Mouse (Mus musculus) layer of hippocampus, adult 2 months (tissue): ENCODE measurements around the gene Dst. TPM values are rescaled to one million over a fixed set of nuclear protein-coding genes. Genes with fewer than 3 reads are reported as not detected.

Experiments used
- DNase-seq, 2 experiments: peaks; one replicate each; pipeline ENCODE4 v3.0.0; 2022; ENCODE audit warnings: low spot score in 2 of 2
- H3K27ac ChIP-seq: fragments of 200-600 bp; 2 replicates; pipeline ENCODE4 v1.8.1; 2022
- H3K4me3 ChIP-seq: fragments of 200-600 bp; 2 replicates; pipeline ENCODE4 v1.8.1; 2022; ENCODE audit warnings: mild to moderate bottlenecking
- CTCF ChIP-seq: fragments of 200-600 bp; conservative IDR thresholded peaks from 2 replicates; pipeline ENCODE4 v1.8.1; 2022; ENCODE audit warnings: antibody characterized with exemption, mild to moderate bottlenecking, moderate library complexity
- total RNA-seq, 2 experiments: library from RNA; stranded (reverse); gene quantifications; 2 replicates each; pipeline ENCODE4 v1.2.3; 2021

The Dst gene
- total RNA-seq, 2 experiments from 2014 or later, result 206 to 207 TPM

DNA sequence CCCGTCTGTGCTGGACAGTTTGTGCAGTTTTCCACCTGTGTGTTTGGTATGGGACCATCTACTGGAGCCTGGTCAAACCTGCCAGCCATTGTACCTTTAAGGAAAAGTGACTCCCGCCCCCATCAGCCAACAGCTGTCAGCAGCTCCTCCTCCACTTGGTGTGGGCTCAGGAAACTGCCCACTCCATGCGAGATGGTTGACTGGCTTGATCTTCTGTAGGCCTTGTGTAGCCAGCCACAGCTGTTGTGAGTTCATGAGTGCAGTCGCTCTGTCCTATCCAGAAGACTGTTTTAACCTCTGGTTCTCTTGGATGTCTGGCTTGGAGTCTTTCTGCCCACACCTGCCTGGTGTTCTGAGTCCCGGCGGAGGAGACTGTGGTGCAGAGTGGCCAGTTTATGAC lies 117.9 kb downstream of the Dst start:
- no peak overlapping the region for H3K4me3 ChIP-seq
- TF ChIP-seq CTCF, result no peak
- peak overlapping the region; percentile 7; the same call in 1 of the 2 replicates for H3K27ac ChIP-seq
- DNase-seq, result no peak

DNA sequence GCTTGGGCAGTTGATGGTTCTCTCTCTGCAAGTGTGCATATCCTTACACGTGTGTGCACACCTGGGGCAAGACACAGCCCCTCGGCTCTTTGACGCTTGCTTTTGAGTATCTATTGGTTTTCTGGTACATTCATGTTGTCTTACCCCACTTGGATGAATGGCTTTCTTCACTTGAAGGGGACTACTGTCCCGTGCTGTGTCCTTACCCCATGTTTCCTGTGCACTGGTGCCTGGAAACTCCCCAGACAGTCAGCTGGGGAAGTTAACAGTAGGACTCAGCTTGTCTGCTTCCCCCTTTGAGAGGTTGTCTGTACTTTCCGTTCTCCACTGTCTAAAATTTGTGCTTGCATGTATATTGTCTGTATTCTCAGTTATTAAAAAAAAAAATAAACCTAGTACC lies 120.7 kb downstream of the Dst start:
- TF ChIP-seq CTCF, result no peak

DNA sequence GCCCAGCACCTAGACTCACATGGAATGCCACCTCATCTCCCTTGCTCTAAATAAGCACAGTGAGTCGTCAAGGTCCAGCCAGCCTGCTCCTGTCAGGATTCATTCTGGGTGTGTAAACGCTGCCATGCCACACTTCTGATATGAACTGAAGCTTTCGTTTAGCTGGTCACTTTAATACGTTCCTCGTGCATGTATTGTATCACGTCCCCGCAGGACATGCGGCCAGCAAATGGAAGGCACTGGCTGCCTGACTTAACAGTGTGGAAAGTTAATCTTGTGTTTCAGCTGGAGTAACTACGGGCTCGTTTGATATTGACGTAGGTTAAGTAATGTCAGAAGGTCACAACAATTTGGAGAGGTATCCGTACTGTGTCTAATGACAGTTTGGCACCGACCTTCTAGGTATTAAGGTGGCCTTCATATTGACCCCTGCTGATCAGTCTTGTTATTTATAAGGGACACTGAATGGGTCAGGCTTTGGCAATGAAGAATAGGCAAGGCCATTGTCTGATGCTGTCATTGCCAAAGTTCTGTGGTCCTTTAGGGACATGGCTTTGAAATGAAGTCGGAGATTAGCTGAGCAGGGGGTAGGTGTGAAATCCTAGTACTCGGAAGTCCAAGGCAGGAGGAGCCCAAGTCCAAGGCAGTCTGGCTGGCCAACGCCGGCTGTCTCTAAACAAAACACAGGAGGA lies 122.5 kb downstream of the Dst start:
- DNase-seq, result no peak
- no peak for TF ChIP-seq CTCF
- Histone ChIP-seq H3K27ac (no peak overlapping the region), H3K4me3 (no peak overlapping the region)

More for the DNA sequence above, 120.7 kb downstream of the Dst start:
- DNase-seq, result no peak
- Histone ChIP-seq H3K27ac (peak overlapping the region; percentile 43; the same call in 1 of the 2 replicates), H3K4me3 (no peak overlapping the region)

DNA sequence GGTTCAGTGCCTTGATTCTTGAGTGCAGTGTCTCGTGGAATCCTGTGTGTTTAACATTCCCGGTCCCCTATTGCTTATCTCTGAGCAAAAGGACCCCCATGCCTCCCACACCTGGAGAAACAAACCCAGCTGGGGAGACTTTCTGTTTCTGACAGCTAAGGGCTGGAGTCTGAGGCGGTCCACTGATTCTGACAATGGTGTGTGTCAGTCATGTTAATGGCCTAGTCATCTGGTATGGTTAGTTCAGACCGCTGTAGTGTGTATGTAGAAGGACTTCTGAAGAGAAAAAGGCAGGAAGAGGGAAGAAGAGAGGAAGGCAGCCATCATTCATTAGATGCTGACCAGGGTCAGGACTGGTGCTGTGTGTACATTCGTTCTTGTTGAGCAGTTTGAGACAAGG lies 125.0 kb downstream of the Dst start:
- Histone ChIP-seq H3K4me3 (no peak overlapping the region), H3K27ac (no peak overlapping the region)
- no peak for TF ChIP-seq CTCF
- no peak for DNase-seq

DNA sequence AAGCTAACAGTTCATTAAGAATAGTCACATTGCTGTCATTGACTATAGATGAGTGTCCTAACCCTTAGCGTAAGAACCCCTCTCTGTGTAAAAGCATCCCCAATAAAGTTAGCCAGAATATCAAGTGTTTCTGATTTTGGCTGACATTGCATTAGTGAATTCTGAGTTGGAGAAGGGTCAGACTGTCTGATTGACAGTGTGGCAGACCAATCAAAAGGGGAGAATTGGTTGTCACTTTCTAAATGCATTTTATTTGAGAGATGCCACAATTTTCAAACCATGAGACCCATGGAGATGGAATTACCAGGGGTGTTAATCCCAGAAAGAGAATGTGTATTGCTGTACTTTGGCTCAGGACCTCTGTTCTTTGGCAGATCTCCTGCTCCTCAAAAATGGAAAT lies 125.5 kb downstream of the Dst start:
- no peak overlapping the region for H3K4me3 ChIP-seq
- no peak for DNase-seq
- no peak for TF ChIP-seq CTCF
- H3K27ac ChIP-seq, result no peak overlapping the region

DNA sequence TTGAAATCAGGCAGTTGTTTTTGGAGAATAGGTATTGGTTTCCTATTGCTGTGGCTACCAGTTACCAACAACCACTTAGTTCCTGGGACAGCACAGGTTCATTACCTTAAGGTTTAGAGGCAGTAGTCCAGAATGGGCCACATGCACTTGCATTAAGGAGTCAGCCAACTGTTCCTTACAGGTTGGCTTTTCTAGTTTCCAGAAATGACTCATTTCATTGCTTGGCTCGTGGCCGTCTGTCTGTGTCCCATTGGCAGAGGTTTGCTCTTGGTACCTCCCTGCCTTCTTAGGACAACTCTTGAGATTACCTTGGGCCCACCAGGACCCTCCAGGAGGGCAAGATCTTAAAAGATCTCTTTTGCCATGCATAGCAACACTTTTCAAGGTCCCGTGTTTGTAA lies 125.9 kb downstream of the Dst start:
- Histone ChIP-seq H3K27ac (no peak overlapping the region), H3K4me3 (no peak overlapping the region)
- TF ChIP-seq CTCF, result no peak
- DNase-seq, result no peak

DNA sequence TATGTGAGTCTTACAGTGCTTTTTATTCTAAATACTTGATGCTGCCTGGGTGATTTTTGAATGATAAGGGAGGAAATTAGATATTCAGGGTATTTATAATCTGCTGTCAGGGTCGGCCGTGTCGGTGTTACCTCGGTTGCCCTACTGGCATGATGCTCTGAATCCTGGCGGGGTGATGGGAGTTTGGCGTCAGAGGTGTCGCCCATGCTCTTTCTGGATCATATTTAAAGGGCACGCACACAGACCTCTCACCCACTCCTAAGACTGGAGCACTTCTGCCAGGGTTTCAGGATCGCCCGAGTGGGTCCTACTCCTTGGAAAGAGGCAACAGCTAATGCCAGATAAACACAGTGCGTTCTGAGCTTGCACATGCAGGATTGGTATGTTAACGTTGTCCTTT lies 128.1 kb downstream of the Dst start:
- Histone ChIP-seq H3K4me3 (no peak overlapping the region), H3K27ac (no peak overlapping the region)
- no peak for DNase-seq
- TF ChIP-seq CTCF, result no peak

DNA sequence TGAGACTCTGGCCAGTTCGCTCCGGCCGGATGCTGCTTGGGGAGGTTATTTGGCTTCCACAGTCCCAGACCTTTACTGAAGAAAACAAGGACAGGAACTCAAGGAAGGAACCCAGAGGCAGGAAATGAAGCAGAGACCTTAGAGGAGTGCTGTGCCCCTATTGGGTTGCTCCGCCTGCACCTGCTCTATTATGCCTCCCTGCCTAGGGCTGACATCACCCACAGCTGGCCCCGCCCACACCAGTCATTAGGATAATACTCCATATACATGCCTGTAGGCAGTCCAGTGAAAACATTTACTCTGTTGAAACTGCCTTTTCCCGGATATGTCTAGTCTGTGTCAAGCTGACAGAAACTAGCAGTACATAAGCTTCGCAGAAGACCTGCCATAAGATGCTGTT lies 130.5 kb downstream of the Dst start:
- no peak for DNase-seq
- Histone ChIP-seq H3K4me3 (no peak overlapping the region), H3K27ac (no peak overlapping the region)
- TF ChIP-seq CTCF, result no peak

DNA sequence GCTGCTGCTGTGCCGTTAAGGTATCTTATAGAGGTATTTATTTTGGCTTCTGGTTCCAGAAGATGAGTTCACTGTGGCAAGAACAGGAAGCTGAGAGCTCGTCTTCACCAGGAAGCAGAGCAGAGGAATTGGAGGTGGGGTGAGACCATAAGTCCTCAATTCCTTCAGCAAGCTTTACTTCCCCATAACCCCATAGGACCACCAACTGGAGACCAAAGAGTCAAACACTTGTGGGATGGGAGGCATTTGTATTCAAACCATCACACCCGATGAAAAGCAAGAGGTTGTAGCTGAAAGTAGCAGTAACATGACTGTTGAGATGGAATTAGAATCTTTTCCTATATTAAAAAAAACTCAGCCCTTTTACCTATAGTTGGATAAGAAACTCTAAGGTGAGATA lies 132.0 kb downstream of the Dst start:
- TF ChIP-seq CTCF, result no peak
- Histone ChIP-seq H3K4me3 (no peak overlapping the region), H3K27ac (no peak overlapping the region)
- no peak for DNase-seq

DNA sequence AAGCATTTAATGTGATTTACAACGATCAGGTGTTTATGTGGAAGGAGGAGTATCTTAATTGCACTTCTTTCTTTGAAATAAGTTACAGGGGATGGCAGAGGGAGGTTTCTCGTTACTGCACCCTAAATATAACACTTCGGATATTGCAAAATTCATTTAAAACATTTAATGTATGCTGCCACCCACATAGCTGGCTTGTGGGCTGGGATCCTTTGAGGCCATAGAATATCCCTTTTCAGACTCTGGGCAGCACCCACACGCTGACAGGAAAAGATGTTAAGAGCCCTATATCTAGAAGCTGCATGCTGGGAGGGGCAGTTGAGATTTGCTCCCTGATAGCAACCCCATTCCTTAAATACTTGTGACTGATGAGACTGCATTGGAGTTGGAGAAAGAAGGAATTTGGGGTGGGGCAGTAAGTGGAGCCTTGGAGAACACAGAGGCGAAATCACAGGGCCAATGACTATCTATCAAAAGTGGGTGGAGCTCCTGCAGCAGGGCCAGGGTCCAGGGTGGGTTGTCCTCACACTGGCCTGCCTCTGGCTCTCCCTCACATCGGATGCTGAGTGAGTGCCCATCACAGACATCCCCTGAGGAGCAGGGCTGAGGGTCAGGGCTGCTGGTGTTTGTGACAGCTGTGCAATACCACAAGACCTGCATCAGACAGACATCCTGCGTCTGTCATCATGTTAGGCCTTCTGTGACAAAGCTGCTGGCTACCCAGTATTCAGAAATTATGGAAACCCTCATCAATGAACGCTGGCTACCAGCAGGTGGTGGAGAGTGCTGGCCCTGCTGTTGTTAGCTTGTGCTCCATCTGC lies 133.1 kb downstream of the Dst start:
- 0 out of 2 replicates have a peak overlapping the region, but pooled peaks have one; percentile 36 for H3K27ac ChIP-seq
- DNase-seq, result peak; percentile 37 to 70

DNA sequence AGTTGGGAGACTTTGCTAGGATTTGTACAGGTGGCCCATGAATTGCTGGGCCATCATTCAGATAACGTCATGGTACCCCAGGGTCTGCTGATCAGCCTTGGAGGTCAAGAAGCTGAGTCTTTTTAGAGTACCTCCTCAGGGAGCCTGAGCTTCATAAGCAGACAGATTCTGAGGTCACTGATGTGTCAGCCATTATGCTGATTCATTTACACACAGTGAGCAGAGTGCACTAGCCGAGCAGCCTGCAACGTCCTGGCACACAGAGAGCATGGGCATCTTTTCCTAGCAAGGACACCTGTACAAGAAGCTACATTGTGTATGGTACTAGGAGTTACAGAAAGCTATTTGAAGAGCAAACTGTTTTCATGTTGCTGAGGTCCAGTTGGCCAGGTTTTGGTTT lies 134.3 kb downstream of the Dst start:
- DNase-seq, result no peak
- H3K27ac ChIP-seq, result no peak overlapping the region
- no peak overlapping the region for H3K4me3 ChIP-seq
- no peak for TF ChIP-seq CTCF

More for the DNA sequence above, 133.1 kb downstream of the Dst start:
- peak; percentile 26; the same call in 1 of the 2 replicates for TF ChIP-seq CTCF
- H3K4me3 ChIP-seq, result no peak overlapping the region

DNA sequence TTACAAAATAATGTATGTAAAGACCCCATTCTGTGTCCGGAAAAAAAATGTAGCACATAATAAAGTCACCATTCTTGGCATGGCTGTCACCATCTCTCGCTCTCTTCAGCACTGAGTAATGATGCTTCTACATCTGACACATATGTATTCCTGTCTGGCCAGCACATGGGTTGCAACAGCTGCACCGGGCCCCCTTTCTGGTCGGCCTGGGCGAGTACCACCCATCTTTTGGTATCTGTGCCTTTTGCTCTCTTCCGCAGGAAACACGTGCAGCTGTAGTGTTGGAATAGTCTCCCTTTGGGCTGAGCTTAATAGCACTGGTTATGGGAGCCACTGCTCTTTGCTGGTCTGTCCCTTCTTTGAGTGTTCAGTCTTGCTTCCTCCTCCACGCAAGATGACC lies 135.3 kb downstream of the Dst start:
- Histone ChIP-seq H3K4me3 (no peak overlapping the region), H3K27ac (no peak overlapping the region)
- TF ChIP-seq CTCF, result no peak
- no peak for DNase-seq

DNA sequence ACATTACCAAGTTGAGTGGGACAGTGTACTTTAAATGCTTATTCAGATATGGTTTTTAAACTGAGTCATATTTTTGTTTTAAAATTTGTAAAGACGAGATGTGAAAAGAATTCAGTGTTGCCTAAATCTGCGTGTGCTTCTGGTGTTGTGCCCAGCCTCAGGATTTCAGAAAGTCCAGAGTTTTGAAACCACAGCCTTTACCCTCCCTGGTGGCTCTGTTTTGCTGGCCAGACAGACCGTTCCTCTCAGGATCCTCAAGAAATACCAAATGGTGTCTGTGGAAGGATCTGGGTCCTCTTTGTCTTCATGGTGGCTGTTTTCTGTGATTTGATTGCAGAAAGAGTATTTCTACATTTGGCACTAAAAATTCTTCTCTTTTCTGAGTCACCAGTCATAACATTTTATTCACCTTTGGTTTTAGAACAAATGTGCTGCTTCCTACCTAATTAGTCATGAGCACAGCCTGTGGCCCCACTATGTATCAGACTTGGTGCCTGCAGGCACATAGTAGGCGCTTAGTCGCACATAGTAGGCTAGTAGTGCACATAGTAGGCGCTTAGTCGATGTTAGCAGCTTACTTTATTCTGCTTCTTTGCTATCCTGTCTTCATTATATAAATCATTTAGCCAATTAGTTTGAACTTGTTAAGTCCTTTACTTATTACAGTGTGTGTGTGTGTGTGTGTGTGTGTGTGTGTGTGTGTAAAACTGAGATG lies 136.0 kb downstream of the Dst start:
- Histone ChIP-seq H3K27ac (no peak overlapping the region), H3K4me3 (no peak overlapping the region)
- DNase-seq, result no peak
- no peak for TF ChIP-seq CTCF
